Mouse (Mus musculus) E14TG2a.4 (cell line): ENCODE results near the gene 1700018F24Rik.
A peak's percentile ranks its signal among the peaks of the same experiment; 100 is the strongest.
"Not testable (repeated sequence)": the region's sequence is repeated elsewhere in the genome, so short reads cannot be mapped to it uniquely, and the experiment has no call there.

Source experiments
- H3K27me3 ChIP-seq: 2 replicates; pipeline ENCODE4 v1.6.1; 2014; ENCODE audit warnings: low read length, control low read depth; ENCODE audit not compliant: insufficient read depth
- H3K36me3 ChIP-seq: 2 replicates; pipeline ENCODE4 v1.6.1; 2014; ENCODE audit warnings: low read length, control low read depth; ENCODE audit not compliant: insufficient read depth
- H3K4me1 ChIP-seq: replicated peaks from 2 replicates; pipeline ENCODE4 v1.6.1; 2014; ENCODE audit warnings: low read depth, low read length, control low read depth
- H3K4me3 ChIP-seq: replicated peaks from 2 replicates; pipeline ENCODE4 v1.5.1; 2014; ENCODE audit warnings: mild to moderate bottlenecking, low read length
- H3K9me3 ChIP-seq: 2 replicates; pipeline ENCODE4 v1.6.1; 2014; ENCODE audit warnings: low read length, control low read depth
- CTCF ChIP-seq: conservative IDR thresholded peaks from 2 replicates; pipeline ENCODE4 v1.5.1; 2014; ENCODE audit warnings: low read length
- NANOG ChIP-seq: IDR thresholded peaks from 2 replicates; pipeline ENCODE4 v1.6.1; 2014; ENCODE audit warnings: borderline replicate concordance, low read length, mixed read lengths
- POU5F1 ChIP-seq: IDR thresholded peaks from 2 replicates; pipeline ENCODE4 v1.6.1; 2014; ENCODE audit warnings: low read length, borderline replicate concordance

Gene 1700018F24Rik

GRCm38 (mm10) chr5:145041628-145042027 lies 1.2 kb upstream of the 1700018F24Rik start:
- H3K4me3 ChIP-seq: no peak overlapping the region
- H3K4me1 ChIP-seq: peaks cover 6% of the 10 kb centered on the region
- H3K27me3 ChIP-seq: no peaks in the 10 kb centered on the region
- H3K36me3 ChIP-seq: no peaks in the 10 kb centered on the region
- H3K9me3 ChIP-seq: peaks cover 6% of the 10 kb centered on the region
- TF ChIP-seq CTCF: peak; percentile 89
- no peak for TF ChIP-seq POU5F1

DNA sequence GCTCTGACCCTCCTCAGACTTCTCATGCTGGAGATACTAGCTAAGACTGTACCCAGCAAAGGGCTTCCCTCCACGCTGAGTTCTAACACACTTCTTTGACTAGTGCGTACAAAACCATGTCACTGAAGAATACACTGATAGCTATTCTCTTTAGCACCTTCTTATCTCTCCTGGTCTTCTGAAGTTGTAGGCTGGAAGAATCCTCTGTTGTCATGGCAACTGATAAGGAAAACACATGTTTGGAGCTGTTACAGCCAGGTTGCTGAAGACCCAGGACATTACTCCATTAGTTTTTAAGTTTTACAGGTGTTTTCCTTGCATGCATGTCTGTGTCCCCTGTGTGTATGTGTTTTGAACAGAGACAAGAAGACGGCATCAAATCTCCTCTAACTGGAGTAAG lies 11.4 kb downstream of the 1700018F24Rik start:
- not testable (repeated sequence) for H3K36me3 ChIP-seq, H3K4me3 ChIP-seq, H3K9me3 ChIP-seq, H3K27me3 ChIP-seq
- peaks cover 18% of the 10 kb centered on the region for H3K4me1 ChIP-seq

DNA sequence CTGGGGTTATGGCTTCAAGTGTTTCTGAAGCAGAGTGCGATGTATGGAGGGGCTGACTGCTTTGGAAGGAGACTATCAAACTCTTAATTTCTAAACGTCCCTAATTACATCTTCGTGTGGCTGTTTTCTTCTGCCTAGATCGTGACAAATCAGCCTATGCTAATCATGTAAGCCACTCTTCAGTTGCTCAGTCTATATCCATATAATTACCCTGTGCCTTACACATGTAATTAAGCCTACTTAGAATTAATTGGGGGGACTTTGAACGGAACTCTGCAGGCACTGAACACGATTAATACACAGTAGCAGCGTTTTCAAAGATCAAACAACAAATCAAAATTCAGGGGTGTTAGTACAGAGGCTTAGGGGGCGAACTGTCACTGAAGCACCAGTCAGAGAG lies 15.1 kb downstream of the 1700018F24Rik start:
- no peaks in the 10 kb centered on the region for H3K27me3 ChIP-seq
- H3K9me3 ChIP-seq: peaks cover 15% of the 10 kb centered on the region
- TF ChIP-seq POU5F1 (no peak), NANOG (no peak), CTCF (no peak)
- H3K4me3 ChIP-seq: no peak overlapping the region
- 0 out of 2 replicates have a peak, but pooled peaks cover under 1% of the 10 kb centered on the region for H3K36me3 ChIP-seq
- peaks cover 38% of the 10 kb centered on the region for H3K4me1 ChIP-seq

GRCm38 (mm10) chr5:145058722-145059121 lies 15.9 kb downstream of the 1700018F24Rik start:
- peak; percentile 80 for TF ChIP-seq CTCF
- no peak for TF ChIP-seq NANOG
- no peak for TF ChIP-seq POU5F1
- Histone ChIP-seq H3K27me3 (no peaks in the 10 kb centered on the region), H3K9me3 (peaks cover 23% of the 10 kb centered on the region), H3K4me1 (peaks cover 38% of the 10 kb centered on the region), H3K36me3 (0 out of 2 replicates have a peak, but pooled peaks cover 2% of the 10 kb centered on the region), H3K4me3 (no peak overlapping the region)

GRCm38 (mm10) chr5:145059524-145059923 lies 16.7 kb downstream of the 1700018F24Rik start:
- Histone ChIP-seq H3K9me3 (peaks cover 23% of the 10 kb centered on the region), H3K4me1 (peaks cover 38% of the 10 kb centered on the region), H3K27me3 (no peaks in the 10 kb centered on the region), H3K36me3 (0 out of 2 replicates have a peak, but pooled peaks cover 2% of the 10 kb centered on the region), H3K4me3 (peak overlapping the region; percentile 27; the same call in 1 of the 2 replicates)
- TF ChIP-seq POU5F1 (no peak), NANOG (0 out of 2 replicates have a peak, but pooled peaks have one; percentile 2)

GRCm38 (mm10) chr5:145064765-145065340 lies 22.1 kb downstream of the 1700018F24Rik start:
- Histone ChIP-seq H3K4me3 (no peak overlapping the region), H3K9me3 (peaks cover 23% of the 10 kb centered on the region), H3K27me3 (no peaks in the 10 kb centered on the region), H3K4me1 (peaks cover 36% of the 10 kb centered on the region), H3K36me3 (0 out of 2 replicates have a peak, but pooled peaks cover 5% of the 10 kb centered on the region)
- TF ChIP-seq NANOG (peak; percentile 73; the same call in 1 of the 2 replicates), CTCF (no peak)

GRCm38 (mm10) chr5:145068863-145069262 lies 26.1 kb downstream of the 1700018F24Rik start:
- TF ChIP-seq CTCF (no peak), POU5F1 (no peak), NANOG (no peak)
- H3K36me3 ChIP-seq: 0 out of 2 replicates have a peak, but pooled peaks cover 3% of the 10 kb centered on the region
- H3K9me3 ChIP-seq: peaks cover 5% of the 10 kb centered on the region
- peaks cover 24% of the 10 kb centered on the region for H3K4me1 ChIP-seq
- 0 out of 2 replicates have a peak, but pooled peaks cover 2% of the 10 kb centered on the region for H3K27me3 ChIP-seq
- H3K4me3 ChIP-seq: no peak overlapping the region

GRCm38 (mm10) chr5:145069707-145070106 lies 26.9 kb downstream of the 1700018F24Rik start:
- Histone ChIP-seq H3K27me3 (0 out of 2 replicates have a peak, but pooled peaks cover 2% of the 10 kb centered on the region), H3K4me3 (no peak overlapping the region), H3K4me1 (peaks cover 23% of the 10 kb centered on the region), H3K9me3 (peaks cover 5% of the 10 kb centered on the region), H3K36me3 (0 out of 2 replicates have a peak, but pooled peaks cover 3% of the 10 kb centered on the region)
- TF ChIP-seq POU5F1 (no peak), CTCF (peak; percentile 73)

- Histone ChIP-seq H3K27me3 (0 out of 2 replicates have a peak, but pooled peaks cover 2% of the 10 kb centered on the region), H3K36me3 (0 out of 2 replicates have a peak, but pooled peaks cover 3% of the 10 kb centered on the region), H3K4me3 (no peak overlapping the region), H3K9me3 (peaks cover 5% of the 10 kb centered on the region), H3K4me1 (peaks cover 17% of the 10 kb centered on the region; the same call in 1 of the 2 replicates)
- TF ChIP-seq NANOG: no peak
- TF ChIP-seq CTCF: peak; percentile 74
These were observed 28.6 kb downstream of the 1700018F24Rik start for GRCm38 (mm10) chr5:145071342-145071741.
